Mouse (Mus musculus): ENCODE results near the gene Trip4. TPM values are rescaled to one million over a fixed set of nuclear protein-coding genes. Genes with fewer than 3 reads are reported as not detected.

Gene Trip4
- total RNA-seq, 1 experiment = 18.6 TPM

GRCm38 (mm10) chr9:65830255-65830654 lies 78.3 kb downstream of the Trip4 start:
- Histone ChIP-seq H3K4me3 (ENCODE audit: insufficient read depth in 1 of 2, low read depth in 1 of 2, low read length in 2 of 2, poor library complexity in 1 of 2, severe bottlenecking in 1 of 2) (no peak overlapping the region), H3K4me1 (ENCODE audit: control insufficient read depth in 2 of 2, insufficient read depth in 2 of 2, low read length in 2 of 2, poor library complexity in 1 of 2) (peaks cover 7 to 9% of the 10 kb centered on the region in 2 experiments), H3K9me3 (ENCODE audit: control insufficient read depth, insufficient read depth, low read depth, low read length) (no peaks in the 10 kb centered on the region), H3K9ac (ENCODE audit: insufficient read depth, low read depth, low read length, poor library complexity, severe bottlenecking) (no peak overlapping the region), H3K27ac (ENCODE audit: insufficient read depth, low read depth, low read length, poor library complexity, severe bottlenecking) (no peak overlapping the region), H3K36me3 (ENCODE audit: control insufficient read depth, insufficient read depth, low read length, poor library complexity, severe bottlenecking) (no peaks in the 10 kb centered on the region)
- in situ Hi-C loops (cut with MboI; ENCODE audit: low sequenced_read_pairs in 2 of 2, unreplicated experiment in 2 of 2) = no loop called here
- TF ChIP-seq ZC3H11A (IDR thresholded peaks at IDR 0.05; ENCODE audit: borderline replicate concordance, low read depth, low read length) = no peak
- no peak for TF ChIP-seq HCFC1 (IDR thresholded peaks at IDR 0.05; ENCODE audit: borderline replicate concordance, insufficient read depth, low read length)
- no peak for TF ChIP-seq CHD2 (IDR thresholded peaks at IDR 0.05; ENCODE audit: low read depth, low read length)
- TF ChIP-seq ZNF384 (IDR thresholded peaks at IDR 0.05; ENCODE audit: low read depth, low read length) = no peak
- no peak for TF ChIP-seq MAFK (IDR thresholded peaks at IDR 0.05; ENCODE audit: insufficient read depth, low read depth, low read length)
- DNase-seq (ENCODE audit: low read depth, low spot score) = no peak

GRCm38 (mm10) chr9:65829410-65829809 lies 79.2 kb downstream of the Trip4 start:
- DNase-seq (ENCODE audit: low read depth, low spot score) = no peak
- no peak overlapping the region for H3K4me3 ChIP-seq (ENCODE audit: insufficient read depth in 1 of 2, low read depth in 1 of 2, low read length in 2 of 2, poor library complexity in 1 of 2, severe bottlenecking in 1 of 2)
- no peaks in the 10 kb centered on the region for H3K9me3 ChIP-seq (ENCODE audit: control insufficient read depth, insufficient read depth, low read depth, low read length)
- H3K27ac ChIP-seq (ENCODE audit: insufficient read depth, low read depth, low read length, poor library complexity, severe bottlenecking) = no peak overlapping the region
- H3K4me1 ChIP-seq (ENCODE audit: control insufficient read depth in 2 of 2, insufficient read depth in 2 of 2, low read length in 2 of 2, poor library complexity in 1 of 2) = peaks cover 7 to 9% of the 10 kb centered on the region in 2 experiments
- in situ Hi-C loops (cut with MboI; ENCODE audit: low sequenced_read_pairs in 2 of 2, unreplicated experiment in 2 of 2) = no loop called here
- H3K36me3 ChIP-seq (ENCODE audit: control insufficient read depth, insufficient read depth, low read length, poor library complexity, severe bottlenecking) = no peaks in the 10 kb centered on the region
- no peak for TF ChIP-seq HCFC1 (IDR thresholded peaks at IDR 0.05; ENCODE audit: borderline replicate concordance, insufficient read depth, low read length)
- no peak for TF ChIP-seq ZC3H11A (IDR thresholded peaks at IDR 0.05; ENCODE audit: borderline replicate concordance, low read depth, low read length)
- no peak for TF ChIP-seq MAFK (IDR thresholded peaks at IDR 0.05; ENCODE audit: insufficient read depth, low read depth, low read length)
- no peak for TF ChIP-seq CHD2 (IDR thresholded peaks at IDR 0.05; ENCODE audit: low read depth, low read length)
- peak; percentile 62; the same call in 1 of the 2 replicates for TF ChIP-seq ZNF384 (IDR thresholded peaks at IDR 0.05; ENCODE audit: low read depth, low read length)
- no peak overlapping the region for H3K9ac ChIP-seq (ENCODE audit: insufficient read depth, low read depth, low read length, poor library complexity, severe bottlenecking)

- H3K27ac ChIP-seq (ENCODE audit: insufficient read depth, low read depth, low read length, poor library complexity, severe bottlenecking) = no peak overlapping the region; the same call in 1 of the 2 replicates
- H3K9ac ChIP-seq (ENCODE audit: insufficient read depth, low read depth, low read length, poor library complexity, severe bottlenecking) = peak overlapping the region; percentile 81; the same call in 1 of the 2 replicates
- no peak for TF ChIP-seq MAFK (IDR thresholded peaks at IDR 0.05; ENCODE audit: insufficient read depth, low read depth, low read length)
- TF ChIP-seq ZNF384 (IDR thresholded peaks at IDR 0.05; ENCODE audit: low read depth, low read length) = no peak
- no peak for TF ChIP-seq CHD2 (IDR thresholded peaks at IDR 0.05; ENCODE audit: low read depth, low read length)
- no peak for TF ChIP-seq ZC3H11A (IDR thresholded peaks at IDR 0.05; ENCODE audit: borderline replicate concordance, low read depth, low read length)
- TF ChIP-seq HCFC1 (IDR thresholded peaks at IDR 0.05; ENCODE audit: borderline replicate concordance, insufficient read depth, low read length) = no peak
- peak overlapping the region; percentile 62 to 95; a peak in 3 of 4 replicates for H3K4me3 ChIP-seq (ENCODE audit: insufficient read depth in 1 of 2, low read depth in 1 of 2, low read length in 2 of 2, poor library complexity in 1 of 2, severe bottlenecking in 1 of 2)
- peaks cover 7 to 9% of the 10 kb centered on the region in 2 experiments for H3K4me1 ChIP-seq (ENCODE audit: control insufficient read depth in 2 of 2, insufficient read depth in 2 of 2, low read length in 2 of 2, poor library complexity in 1 of 2)
- no peak for DNase-seq (ENCODE audit: low read depth, low spot score)
- in situ Hi-C loops (cut with MboI; ENCODE audit: low sequenced_read_pairs in 2 of 2, unreplicated experiment in 2 of 2) = no loop called here
- no peaks in the 10 kb centered on the region for H3K36me3 ChIP-seq (ENCODE audit: control insufficient read depth, insufficient read depth, low read length, poor library complexity, severe bottlenecking)
- no peaks in the 10 kb centered on the region for H3K9me3 ChIP-seq (ENCODE audit: control insufficient read depth, insufficient read depth, low read depth, low read length)
Observed at GRCm38 (mm10) chr9:65828511-65828910, 80.1 kb downstream of the Trip4 start.

- Histone ChIP-seq H3K9me3 (ENCODE audit: control insufficient read depth, insufficient read depth, low read depth, low read length) (no peaks in the 10 kb centered on the region), H3K36me3 (ENCODE audit: control insufficient read depth, insufficient read depth, low read length, poor library complexity, severe bottlenecking) (no peaks in the 10 kb centered on the region), H3K27ac (ENCODE audit: insufficient read depth, low read depth, low read length, poor library complexity, severe bottlenecking) (no peak overlapping the region; the same call in 1 of the 2 replicates), H3K9ac (ENCODE audit: insufficient read depth, low read depth, low read length, poor library complexity, severe bottlenecking) (peak overlapping the region; percentile 81; the same call in 1 of the 2 replicates), H3K4me3 (ENCODE audit: insufficient read depth in 1 of 2, low read depth in 1 of 2, low read length in 2 of 2, poor library complexity in 1 of 2, severe bottlenecking in 1 of 2) (peak overlapping the region; percentile 62 to 95), H3K4me1 (ENCODE audit: control insufficient read depth in 2 of 2, insufficient read depth in 2 of 2, low read length in 2 of 2, poor library complexity in 1 of 2) (peaks cover 9% of the 10 kb centered on the region in 2 experiments)
- in situ Hi-C loops (cut with MboI; ENCODE audit: low sequenced_read_pairs in 2 of 2, unreplicated experiment in 2 of 2) = no loop called here
- DNase-seq (ENCODE audit: low read depth, low spot score) = no peak
- TF ChIP-seq CHD2 (IDR thresholded peaks at IDR 0.05; ENCODE audit: low read depth, low read length) (no peak), HCFC1 (IDR thresholded peaks at IDR 0.05; ENCODE audit: borderline replicate concordance, insufficient read depth, low read length) (no peak), ZNF384 (IDR thresholded peaks at IDR 0.05; ENCODE audit: low read depth, low read length) (no peak), ZC3H11A (IDR thresholded peaks at IDR 0.05; ENCODE audit: borderline replicate concordance, low read depth, low read length) (no peak), MAFK (IDR thresholded peaks at IDR 0.05; ENCODE audit: insufficient read depth, low read depth, low read length) (no peak)
Observed at GRCm38 (mm10) chr9:65828016-65828403, 80.6 kb downstream of the Trip4 start.

Data from ES-E14 (cell line).